Mouse (Mus musculus) granulocyte monocyte progenitor cell, adult 5-6 weeks (primary cell): ENCODE measurements around the gene Yaf2. TPM values are rescaled to one million over a fixed set of nuclear protein-coding genes. Genes with fewer than 3 reads are reported as not detected.

Experiments used
- ATAC-seq: replicated peaks from 2 replicates; pipeline ENCODE4 v1.8.0; 2016; ENCODE audit warnings: mild to moderate bottlenecking, moderate TSS enrichment, inconsistent platforms; ENCODE audit not compliant: poor library complexity, severe bottlenecking
- total RNA-seq, 2 experiments: library from RNA; stranded (forward) in 1 of 2; stranded (reverse) in 1 of 2; fragments of 200-712, 200-1000 nt in 1 of 2; fragments of >200 nt in 1 of 2; fragmentation: Nextera tagmentation in 1 of 2; gene quantifications; 2 replicates each; pipeline ENCODE4 v1.2.3; 2014 to 2017

The Yaf2 gene
- total RNA-seq, 2 experiments from 2014 or later = 26.3 to 26.6 TPM

DNA sequence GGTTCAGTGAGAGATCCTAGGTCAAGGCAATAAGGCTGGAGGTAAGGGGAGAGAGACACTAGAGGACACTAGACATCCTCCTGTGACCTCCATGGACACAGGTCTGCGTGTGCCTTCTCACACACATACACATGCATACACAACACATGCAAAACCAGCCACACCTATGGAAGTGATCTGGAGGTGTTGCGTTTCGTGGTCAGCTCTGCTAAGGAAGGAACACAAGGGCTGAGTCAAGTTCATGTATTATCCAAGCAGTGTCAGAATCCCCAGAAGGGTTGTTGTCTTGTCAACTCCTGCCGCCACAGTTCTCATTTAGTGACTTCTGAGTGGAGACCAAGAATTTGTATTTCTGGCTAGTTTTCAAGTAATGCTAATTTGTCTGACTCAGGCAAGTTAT, 48.4 kb downstream of the Yaf2 start:
- ATAC-seq = peak; percentile 21; the same call in 1 of the 2 replicates

DNA sequence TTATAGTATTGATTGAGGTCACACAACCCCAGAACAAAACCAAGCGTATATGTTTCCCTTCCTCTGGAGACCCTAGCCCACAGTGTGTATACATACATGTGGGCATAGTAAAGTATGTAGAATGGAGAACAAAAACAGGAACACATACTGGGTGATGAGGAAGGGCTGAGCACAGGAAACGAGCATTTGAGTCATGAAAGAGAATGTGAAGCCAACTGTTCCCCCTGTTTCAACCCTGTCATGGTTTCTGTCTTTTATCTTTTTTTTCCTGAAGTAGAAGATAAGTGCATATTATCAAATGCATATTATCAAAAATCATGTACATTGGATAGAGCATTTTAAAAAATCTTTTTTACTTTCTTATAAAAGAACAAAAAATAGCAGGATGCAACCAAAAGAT, 49.1 kb downstream of the Yaf2 start:
- ATAC-seq = peak; percentile 95

DNA sequence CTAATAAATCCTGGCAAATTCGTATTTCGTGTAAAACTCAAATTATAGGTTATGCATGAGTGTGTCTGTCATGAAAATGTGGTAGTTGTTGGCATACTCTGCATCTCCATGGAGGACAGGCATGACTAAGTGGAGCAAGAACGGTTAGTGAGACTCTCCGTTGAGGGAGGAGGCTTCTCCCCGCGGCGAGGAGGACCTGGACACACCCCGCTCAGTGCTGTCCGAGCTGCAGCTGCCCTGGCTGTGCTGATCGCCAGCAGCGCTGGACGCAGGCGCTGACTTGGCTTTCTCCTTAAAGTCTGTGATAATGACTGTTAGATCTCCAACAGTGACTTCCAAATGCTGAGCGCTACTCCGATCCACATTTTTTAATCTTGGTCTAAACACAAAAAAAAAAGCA, 51.5 kb downstream of the Yaf2 start:
- no peak for ATAC-seq

DNA sequence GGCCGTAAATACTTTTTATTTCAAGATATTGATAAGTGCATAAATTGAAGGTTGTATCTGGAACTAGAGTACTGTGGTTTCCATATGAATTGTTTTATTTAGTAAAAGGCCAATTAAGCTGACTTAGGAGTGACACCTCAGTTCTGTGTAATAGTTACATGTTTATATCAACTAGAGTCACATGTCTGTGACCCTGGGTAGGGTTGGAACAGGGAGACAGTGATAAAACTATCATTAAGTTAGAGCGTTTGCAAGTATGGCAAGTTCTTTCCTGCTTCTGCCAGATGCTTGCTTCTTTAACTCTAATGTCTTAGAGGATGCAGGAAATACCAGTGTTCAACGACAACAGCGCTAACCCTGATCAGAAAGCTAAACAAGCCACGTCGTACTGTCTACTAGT, 52.4 kb downstream of the Yaf2 start:
- ATAC-seq = no peak

DNA sequence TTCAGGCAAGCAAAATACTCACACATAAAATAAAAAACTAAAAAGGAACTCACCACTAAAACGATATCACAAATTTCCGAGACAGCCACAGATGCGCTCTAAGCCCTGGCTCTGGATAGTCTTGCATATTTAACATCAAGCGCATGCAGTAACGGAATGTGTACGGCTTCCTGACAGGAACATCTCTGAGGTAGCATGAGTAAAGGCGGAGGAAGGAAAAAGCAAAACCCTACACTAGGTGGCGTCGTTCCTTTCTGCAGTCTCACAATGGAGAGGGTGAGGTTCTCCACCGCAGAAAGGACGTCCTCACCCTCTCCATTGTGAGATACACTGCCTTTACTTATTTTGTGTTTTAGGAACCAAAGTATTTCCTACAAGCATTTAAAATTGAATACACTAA, 53.4 kb downstream of the Yaf2 start:
- peak; percentile 48; the same call in 1 of the 2 replicates for ATAC-seq

DNA sequence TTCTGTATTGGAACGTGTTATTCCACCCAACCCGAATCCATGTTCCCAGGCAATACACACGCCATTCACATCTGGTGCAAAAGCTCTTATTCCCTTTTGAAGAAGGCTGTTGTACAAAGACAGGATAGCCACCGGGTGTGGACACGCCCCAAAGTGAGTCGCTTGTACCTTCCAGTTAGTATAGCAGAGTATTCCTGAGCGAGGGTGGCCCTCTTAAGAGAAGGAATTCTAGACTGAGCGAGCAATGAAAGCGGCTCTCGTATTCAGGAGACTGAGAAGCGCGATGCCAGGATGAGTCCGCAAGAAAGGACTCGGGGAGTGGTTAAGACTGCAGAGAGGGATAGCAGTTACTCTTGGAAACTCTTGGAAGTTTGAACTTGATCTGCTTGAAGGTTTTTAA, 60.5 kb downstream of the Yaf2 start:
- ATAC-seq = no peak

DNA sequence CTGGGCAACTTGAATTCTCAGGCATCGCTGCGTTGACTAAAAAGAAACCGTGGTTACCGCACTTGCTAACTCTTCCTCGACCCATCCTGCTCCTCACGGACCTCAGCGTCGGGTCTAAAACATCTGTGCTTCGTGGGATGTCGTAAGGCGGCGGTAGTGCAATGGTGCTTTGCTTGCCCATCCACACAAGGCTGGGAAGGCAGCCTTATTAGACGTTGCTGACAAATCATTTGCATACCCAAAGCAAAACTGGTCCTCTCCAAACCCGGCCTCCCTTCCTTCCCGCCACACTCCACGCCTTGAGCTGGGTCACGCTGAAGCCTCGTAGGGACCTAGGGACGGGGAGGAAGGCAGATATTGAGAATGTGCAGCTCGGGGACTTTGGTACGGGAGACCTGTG, 61.1 kb downstream of the Yaf2 start:
- ATAC-seq = peak; percentile 63

DNA sequence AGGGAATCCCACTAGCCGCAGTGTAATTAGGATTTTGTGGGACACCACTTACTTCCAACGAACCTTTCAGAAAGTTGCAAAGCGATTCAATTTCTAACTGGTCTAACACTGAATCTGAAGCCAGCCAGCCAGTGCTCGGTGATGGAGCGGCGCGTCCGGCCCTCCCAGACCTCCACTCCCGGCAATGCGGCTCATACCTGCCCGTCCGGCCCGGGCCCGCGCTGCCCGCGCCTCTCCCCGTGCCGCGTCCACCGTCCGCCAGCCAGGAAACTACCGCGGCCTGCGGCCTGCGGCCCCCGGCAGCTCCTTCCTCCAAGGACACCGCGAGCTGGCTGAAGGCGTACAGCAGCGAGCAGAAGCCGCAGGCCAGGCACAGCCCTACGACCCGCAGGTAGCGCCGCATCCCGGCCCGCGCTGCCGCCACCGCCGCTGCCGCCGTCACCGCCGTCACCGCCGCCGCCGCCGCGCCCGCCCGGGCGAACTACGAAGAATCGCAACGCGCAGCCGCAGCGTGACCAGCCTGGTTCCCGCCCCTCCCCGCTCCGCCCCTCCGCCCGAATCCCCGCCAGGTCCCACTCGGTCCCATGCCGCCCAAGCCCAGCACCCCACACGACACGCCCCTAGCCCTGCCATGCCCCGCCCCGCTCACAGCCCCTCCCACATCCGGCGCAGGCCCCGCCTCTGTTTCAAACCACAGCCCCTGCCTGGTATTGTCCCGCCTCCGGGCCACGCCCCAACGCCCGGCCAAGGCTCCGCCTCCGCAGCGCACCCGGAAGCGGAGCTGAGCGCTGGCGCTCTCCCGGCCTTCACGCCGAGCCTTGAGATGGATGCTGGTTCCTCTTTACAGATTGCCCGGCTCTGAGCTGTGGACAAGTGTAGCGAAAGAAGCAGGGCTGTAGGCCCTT, 61.8 kb downstream of the Yaf2 start, which contains the start of gene Gxylt1:
Gxylt1 (minus strand) TSS at position 501 of the 905 bp plus-strand sequence.
- peak; percentile 78 for ATAC-seq

DNA sequence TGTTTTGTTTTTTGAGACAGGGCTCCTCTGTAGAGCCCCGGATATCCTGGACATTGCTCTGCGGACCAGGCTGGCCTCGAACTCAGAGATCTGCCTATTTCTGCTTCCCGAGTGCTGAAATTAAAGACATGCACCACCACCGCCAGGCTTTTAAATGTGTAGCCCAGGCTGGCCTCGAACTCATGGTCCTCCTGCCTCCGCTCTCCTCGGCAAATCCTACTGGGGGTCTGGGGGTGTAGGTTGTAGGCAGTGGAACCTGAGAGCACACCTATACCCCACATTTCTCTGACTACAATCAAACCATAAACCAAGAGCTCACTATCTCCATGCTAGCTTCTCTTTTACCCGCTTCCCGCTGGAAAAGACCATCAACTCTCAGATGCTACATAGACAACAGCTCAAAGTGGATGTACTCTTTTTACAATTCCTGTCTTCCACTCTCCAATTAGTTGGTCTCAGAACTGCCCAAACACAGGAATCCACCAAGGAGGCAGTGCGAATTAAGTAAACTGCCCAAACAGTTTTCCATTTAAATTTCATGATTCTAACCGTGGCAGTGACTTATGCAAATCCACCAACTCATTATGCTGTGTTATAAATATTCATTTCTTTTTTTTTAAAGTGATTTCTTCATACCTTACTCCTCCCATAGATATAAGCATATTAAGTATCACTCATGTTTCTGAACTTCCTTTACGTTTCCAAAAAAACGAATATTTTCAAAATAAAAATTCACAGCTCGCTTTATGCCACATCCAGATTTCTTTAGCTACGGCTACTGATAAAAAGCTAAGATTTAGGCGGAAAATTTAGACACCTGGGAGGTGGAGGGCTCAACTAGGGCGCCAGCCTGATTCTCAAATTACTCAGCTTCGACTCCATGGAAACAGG, 62.7 kb downstream of the Yaf2 start:
- ATAC-seq = no peak

DNA sequence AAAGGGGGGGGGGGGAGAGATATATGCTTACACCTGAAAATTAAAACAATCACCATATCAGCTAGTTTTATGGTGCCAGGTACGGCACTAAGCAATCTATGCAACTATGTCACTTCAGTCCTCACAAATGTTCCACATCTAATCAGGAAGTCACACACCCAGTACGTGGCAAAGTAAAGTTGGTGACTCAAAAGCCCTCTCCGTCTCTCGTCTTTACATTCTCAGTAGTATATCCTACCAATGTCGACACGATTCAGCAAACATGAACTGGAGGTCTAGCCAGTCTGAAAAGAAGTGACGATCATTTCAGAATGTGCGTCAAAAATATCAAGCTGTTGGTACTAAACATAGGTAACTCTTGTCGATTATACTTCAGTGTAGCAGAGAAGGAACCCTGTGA, 63.8 kb downstream of the Yaf2 start:
- no peak for ATAC-seq

DNA sequence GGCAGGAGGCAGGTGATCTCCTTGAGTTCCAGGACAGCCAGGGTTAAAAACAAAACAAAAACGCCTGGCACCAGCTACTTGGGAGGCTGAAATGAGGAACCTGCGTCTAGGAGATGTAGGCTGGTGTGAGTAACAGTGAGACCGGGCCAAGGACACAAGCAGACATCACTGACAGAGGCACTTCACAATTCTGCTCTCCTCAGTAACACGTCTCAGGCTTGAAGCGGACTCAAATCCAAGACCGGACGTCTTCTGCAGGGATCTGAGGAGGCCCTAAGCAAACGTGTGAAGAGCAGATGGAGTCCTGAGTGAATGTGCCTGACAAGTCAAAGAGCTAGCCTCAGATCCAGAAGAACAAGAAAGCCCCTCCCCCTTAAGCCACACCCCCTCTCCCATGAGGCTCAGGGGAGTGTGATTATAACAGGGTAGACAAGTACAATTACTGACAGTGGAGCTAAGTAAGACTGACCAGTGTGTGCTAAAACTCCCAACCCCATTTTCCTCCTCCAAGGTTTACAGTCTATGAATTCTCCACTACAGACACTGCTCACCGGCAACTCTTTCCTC, 66.4 kb downstream of the Yaf2 start:
- ATAC-seq = peak; percentile 42

DNA sequence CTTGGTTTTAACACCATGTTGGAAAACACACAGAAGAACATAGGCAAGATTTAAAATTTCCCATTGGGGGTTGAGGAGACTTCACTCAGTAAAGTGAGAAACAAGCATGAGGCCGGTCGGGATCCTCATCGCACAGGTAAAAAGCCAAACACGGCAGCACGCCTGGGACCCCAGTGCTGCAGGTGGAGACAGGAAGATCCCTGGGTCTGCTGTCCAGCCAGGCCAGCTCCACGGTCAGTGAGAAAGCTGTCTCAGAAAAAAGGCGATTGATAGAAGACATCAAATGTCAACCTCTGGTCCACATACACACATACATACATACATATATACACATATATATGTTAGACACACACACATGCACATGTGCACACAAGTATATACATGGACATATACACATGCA, 67.2 kb downstream of the Yaf2 start:
- ATAC-seq = no peak

DNA sequence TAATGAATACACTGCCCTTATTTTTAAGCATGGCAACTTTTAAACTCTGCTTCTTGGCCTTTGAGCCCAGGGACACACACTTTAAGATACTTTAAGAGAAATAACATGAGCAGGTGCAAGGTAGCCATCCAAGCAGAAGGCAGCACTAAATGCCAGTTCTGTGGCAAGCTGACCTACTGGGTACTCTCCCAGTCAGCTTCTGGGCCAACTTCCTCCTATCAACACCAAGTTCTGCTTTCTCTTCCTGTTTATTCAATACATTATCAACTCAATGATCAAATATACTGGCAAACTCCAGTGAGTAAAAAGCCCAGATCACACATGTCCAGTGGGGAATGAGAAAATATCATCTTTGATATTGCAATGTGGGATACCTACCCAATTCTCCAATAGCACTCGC, 68.7 kb downstream of the Yaf2 start:
- ATAC-seq = peak; percentile 80

DNA sequence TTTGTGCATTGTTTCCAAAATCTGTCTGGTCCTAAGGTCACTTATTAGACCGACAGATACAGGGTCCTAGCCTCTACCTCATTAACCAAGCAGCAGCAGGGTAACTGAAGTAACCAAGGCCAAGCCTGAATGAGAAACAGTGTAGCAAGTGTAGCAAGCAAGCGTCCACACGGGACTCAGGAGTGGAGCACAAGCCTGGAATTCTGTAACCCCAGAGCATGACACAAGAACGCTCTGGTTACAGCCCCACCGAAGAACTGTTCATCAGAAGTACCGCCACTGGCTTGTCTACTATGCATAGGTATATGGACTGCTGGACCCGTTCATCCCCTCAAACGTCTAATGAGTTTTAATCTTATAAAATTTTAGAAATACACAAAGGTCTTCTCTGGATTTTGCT, 69.3 kb downstream of the Yaf2 start:
- ATAC-seq = no peak

DNA sequence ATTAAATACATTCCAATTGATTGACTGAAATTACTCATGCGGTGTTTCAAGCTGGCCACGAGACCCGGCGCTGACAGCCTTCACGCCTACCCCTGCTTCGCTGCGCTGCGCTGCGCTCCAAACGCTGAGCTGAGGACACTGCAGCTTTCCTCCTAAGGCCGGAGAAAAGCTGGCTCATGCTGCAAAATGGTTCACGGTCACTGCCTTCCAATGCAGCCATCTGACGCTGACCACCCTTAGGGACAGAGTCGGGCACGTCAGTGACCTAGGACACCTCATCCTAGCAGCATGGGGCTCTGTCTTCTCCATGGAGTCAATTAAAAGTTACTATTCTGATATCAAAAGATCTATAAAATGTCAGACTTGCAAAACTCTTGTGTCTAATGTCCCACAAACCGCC, 70.4 kb downstream of the Yaf2 start:
- no peak for ATAC-seq

DNA sequence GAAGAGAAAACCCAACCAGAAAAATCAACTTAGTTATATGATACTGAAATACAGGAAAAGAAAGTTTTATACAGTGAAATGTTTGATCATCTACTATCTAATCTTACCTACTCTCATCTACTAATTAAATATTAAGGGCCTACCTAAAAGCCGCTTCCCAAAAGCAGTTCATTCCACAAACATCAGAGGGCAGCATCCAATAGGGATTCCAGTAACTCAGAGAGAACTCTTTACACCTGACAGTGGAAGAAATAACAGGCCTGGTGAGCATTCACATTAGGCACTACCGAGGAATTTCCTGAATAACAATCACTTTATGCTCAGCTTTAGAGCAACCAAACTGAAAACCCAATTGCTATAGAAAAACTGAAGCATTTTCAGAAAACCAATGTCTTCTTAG, 71.0 kb downstream of the Yaf2 start:
- ATAC-seq = no peak

DNA sequence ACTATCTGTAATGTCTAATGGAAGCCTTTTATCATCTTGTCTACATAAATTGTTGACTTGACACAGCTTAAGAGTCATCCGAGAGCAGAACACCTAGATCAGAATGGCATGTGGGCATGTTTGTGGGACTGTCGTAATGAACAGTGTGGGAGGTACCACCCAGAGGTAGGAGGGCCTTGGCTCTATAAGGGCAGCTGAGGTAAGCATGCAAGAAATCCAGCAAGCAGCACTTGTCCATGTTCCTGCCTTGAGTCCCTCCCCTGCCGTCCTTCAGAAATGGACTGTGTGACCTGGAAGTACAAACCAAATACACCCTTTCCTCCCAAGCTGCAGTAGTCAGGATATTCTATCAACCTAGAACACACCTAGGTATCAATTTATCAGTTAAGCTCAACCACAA, 71.5 kb downstream of the Yaf2 start:
- ATAC-seq = no peak

DNA sequence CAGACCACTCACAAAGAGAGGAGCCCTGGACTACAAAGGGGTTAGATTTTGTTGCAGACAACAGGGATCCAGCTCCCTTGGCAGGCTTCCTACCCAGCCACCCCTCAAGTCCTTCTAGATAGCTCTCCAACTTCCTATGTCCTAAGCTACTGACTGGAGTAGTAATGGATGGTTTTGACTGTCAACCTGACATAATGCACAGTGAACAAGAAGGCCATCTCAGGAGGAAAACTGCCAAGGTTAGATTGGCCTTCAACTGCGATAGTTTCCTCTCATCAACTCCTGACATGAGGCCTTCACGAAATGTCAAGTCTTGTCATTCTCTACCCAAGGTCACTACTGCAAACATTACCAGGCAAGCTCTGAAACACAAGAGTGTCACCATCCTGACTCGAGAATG, 72.5 kb downstream of the Yaf2 start:
- no peak for ATAC-seq

DNA sequence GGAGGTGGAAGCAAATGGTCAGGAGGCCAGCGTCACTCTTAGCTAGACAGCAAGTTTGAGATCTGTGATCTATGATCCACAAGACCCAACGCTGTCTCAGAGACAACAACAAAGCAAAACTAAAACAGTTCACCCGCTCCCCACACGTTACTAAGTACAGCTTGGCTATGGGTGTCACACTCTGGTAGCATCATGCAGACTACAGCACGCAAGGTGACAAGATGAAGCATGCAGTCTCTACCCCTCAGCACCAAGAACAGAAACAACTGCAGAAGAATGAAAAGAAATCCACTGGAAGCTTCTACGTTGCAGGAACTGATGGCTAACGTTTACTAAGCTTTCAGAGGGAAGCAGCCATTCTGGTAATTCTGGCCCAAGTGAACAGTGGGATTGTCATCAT, 73.2 kb downstream of the Yaf2 start:
- no peak for ATAC-seq

DNA sequence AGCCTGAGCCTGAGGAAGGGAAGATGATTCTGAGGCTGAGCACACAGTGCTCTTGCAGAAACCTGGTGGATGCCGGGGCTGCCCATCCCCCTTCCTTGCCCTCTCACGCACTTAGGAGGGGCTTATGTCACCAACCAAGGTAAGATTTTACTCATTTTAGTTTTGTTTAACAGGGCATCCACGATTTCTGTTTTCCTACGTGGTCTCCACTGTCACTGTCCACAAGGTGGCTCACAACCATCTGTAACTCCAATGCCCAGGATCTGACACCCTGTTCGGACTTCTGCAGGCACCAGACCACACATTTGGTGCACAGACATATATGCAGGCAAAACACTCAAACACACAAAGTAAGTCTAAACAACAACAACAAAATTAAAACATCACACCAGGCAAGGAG, 73.9 kb downstream of the Yaf2 start:
- ATAC-seq = no peak

DNA sequence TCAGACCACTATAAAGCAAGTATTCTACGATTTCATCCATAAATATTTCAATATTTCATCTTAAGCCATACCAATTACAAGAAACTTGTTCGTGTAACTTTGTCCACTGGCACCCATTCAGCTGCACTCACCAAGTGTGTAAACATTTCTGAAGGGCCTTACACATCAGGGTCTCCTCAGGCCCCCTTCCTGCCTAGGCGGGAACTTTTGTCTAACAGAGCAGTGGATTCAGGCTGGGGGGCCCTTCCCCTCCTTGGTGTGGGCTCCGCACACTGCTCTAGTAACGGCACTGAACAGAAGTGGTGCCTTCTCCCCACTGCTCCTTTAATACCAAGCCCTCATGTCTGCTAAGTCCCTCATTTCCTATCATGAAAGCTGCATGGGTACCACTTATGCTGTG, 74.5 kb downstream of the Yaf2 start:
- no peak for ATAC-seq
